Mouse (Mus musculus): Measurements from ENCODE around the gene Lad1.

Lad1 gene

DNA sequence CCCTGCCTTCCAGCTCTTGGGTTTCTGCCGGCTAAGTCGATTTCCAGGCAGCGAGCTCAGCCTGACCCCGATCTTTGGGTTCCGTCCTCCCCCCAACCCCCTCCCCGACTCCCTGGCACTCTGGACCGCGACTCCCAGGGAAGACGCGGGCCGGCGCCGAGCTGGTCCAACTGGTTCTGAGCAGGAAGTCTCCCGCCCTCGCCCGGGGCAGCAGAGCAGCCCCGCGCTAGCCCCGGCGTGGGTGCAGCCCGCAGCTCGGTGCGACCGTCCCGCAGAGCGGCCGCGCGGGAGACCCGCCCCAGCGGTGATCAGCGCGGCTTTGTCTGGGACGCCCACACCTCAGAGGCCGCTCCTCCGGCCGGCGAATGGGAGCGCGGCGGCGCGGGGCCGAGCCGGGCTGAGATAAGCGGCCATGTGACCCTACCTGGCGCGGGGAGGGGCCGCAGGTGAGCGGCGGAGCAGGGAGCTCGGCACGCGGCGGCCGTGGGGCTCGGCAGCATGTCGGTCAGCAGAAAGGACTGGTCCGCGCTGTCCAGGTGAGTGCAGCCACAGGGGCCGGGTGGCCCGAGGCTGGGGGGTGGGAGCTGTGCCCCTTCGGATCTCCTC lies at the start of gene Lad1:
Gene Lad1, plus strand, starts transcription at position 118 of the 606 bp plus-strand sequence.
- peak; percentile 82 to 85 for DNase-seq

DNA sequence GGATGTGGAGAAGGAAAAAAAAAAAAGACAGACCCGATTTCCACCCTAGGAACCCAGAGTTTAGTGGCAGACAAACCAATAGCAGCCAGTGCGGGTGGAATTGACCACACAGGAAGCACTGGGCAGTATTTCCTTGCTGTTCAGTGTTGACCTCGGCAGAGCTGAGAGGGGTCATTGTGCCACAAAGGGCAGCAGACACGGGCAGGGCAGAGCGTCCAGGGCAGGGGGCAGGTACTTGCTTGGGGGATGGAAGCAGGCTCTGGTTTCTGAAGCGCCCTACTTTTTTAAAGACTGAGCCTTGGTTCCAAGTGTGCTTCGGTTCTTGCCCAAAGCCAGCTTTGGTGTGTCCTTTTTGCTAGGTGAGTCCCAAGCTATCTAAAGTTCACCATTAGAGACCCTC lies 48.2 kb upstream of the Lad1 start:
- DNase-seq = no peak

DNA sequence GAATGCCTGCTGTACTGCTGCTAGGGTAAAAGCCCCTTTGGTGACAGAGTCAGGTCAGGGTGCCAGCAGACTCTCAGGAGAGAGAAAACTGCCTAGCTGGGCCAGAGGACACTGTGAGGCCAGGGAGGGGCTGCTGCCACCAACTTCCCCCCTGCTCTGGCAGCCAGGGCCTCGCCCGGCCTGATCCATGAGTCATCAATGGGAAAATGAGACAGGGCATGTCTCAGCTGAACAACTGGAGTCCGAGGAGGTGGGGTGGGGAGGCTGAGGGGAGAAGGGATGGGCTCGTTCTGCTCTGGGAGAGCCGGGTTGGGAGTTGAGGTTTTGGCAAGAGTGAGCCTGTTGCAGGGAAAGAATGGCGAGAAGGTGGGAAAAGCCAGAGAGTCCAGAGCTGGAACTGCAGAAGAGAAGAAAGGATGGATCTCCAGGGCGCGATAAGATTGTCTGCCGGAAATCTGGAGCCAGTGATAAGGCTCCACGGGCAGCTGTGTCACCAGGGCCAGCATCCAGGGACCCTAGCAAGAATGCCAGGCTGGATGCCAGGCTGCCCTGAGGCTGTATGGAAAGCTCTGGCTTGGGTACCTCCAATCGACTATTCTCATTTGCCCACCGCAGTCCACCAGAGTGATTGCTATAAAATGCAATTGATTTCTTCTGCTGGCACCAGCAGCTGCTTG lies 47.4 kb upstream of the Lad1 start:
- DNase-seq = no peak

DNA sequence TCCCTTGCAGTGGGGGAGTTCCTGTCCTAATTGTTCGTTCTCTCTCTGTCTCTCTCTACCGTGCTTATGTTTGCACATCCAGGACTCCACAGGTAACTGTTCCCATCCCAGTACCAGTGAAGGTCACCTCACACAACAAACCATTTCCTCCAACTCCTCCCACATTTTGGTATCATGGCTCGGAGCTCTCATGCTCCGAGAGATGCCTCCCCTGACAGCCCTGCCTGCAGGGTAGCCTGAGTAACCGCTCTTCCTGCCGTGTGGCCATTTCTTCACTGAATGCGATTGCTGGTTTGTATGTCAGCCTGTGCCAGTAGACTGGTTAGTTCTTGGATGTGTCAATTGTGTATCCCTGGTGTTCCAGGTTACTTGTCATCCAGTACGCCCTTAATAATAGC lies 46.8 kb upstream of the Lad1 start:
- no peak for DNase-seq

DNA sequence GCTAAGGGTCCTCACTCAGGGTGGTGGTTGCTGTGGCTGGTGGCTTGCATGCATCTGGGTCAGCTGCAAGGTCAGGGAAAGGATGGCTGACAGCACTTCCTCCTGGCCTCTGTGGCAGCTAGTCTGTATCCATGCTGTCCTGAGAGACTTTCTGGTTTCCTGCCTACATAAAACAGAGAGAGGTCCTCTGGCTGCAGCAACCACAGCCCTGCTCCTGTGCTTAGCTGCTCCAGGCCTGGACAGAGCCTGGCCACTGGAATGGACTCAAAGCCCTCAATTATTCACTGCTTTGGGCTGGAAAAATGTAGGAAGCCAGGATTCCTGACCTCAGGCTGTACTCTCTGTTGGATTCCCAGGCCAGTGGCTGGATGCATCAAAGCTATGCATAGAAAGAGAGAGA lies 41.8 kb upstream of the Lad1 start:
- DNase-seq = no peak

DNA sequence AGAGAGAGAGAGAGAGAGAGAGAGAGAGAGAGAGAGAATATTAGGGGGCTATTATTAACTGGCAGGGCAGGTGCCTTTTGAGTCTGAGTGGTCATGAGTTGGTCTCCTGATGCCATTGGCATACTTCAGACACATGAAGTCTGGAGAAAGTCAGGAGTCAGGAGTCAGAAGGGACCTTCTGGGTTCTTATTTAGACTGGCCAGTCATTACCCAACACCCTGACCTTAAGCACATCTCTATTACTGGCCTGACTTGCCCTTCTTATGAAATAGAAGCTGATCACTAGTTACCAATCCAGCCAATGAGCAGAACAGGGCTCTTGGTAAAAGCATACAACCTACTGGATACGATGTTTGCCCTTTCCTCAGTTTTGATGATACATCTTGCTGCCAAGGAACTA lies 41.4 kb upstream of the Lad1 start:
- no peak for DNase-seq

DNA sequence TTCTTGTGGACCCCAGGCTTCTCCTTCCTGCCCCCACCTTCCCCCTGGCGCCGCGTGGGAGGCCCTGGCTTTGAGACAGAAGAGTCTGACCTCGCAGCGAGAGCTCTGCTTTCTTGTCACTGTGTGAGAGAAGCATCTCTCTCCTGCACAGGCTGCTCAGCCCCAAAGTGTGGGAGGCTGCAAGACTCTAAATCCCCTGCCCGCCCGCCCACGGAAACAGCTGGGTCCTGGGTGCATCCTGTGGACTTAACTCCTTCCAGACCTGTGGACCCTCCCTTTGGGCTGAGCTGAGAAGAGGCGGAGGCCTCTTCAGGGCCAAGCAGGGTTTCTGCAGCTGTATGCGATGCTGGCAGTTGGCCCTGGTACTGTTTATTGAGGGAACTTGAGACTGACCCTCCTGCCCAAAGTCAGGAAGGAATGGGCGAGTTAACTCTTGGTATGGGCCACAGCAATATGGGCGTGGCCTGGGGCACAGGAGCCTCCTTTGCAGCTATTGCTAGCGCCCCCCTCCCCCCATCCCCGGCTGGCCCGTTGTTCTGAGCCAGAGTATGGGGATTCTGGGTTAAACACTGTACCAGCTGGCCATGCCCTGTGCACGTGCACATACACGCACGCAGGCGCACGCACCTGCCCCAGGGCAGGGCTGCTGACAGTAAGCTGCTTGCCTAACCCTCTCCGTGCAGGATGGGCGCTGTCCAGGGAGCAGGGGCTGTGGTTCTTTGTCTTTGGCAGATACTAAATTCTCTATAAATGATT lies 39.4 kb upstream of the Lad1 start, which contains the start of gene Tnni1:
Gene Tnni1, plus strand, starts transcription at position 655 of the 756 bp plus-strand sequence.
- no peak for DNase-seq

DNA sequence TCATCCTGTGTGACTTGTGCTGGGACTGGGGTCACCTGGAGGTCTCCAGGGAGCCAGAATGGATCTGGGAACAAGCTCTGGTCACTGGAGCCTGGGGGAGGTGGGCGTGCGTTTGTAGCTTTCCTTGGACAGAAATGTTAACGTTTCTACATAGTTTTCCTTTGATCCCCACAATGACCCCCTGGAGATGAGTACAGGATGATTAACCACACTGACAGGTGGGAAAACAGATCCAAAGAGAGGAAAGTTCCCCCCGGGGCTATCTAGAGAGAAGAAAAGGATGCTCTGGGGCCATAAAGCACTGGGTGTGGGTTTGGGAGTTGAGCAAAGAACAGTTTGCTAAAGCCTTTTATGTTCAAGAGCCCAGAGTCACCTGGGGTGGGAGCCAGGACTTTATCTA lies 37.7 kb upstream of the Lad1 start:
- no peak for DNase-seq

DNA sequence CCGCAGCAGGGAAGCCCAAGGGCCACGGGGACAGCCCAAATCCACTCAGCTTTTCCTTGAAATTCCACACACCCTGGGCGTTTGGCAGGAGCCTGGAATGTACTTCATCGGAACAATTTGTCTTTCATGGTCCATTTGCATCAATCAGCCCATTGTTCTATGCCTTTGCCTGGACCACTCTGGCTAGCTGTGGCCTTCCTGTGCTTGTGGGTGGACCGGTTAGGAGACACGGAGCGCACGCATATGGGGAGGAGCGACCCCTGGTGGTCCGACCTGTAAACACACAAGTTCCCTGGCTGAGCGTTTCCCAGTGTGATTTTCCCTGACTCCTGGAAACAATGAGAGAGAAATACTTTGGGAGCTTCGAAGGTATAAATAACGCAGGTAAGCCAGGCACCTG lies 37.2 kb upstream of the Lad1 start:
- peak; percentile 66 to 89 for DNase-seq

DNA sequence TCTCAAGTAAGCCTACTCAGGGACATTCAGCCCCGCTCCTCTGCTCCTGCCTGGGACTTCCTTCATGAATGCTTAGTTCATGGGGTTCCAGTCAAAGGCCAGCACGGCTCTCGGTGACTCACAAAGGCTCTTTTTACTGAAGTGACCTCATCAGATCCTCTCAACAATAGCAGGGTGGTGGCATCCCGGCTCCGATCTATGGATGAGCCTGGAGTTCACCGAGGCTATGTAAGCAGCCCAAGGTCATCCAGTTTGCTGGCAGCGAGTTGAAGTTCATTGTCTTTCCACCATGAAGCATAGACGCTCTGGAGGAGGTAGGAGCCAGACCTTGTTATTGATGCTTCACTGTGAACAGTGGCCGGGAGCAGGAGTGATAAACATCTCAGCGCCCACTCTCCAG lies 35.6 kb upstream of the Lad1 start:
- no peak for DNase-seq

DNA sequence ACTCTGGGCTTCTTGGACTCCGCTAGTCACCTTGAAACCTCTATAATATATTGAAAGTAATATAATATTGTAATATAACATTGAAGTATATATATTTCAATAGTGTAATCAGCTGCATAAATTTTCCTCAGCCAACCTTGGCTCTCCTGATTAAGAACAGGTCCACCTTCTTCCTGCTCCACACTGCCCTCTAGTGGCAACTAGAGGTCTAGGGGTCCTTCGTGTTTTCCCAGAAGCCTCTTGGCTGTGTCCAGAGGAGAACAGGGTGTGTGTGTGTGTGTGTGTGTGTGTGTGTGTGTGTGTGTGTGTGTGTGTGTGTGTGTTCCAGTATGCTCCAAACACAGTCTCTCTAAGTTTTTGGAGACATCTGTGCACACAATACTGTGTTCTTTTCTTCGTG lies 30.6 kb upstream of the Lad1 start:
- DNase-seq = peak; percentile 73 to 86

DNA sequence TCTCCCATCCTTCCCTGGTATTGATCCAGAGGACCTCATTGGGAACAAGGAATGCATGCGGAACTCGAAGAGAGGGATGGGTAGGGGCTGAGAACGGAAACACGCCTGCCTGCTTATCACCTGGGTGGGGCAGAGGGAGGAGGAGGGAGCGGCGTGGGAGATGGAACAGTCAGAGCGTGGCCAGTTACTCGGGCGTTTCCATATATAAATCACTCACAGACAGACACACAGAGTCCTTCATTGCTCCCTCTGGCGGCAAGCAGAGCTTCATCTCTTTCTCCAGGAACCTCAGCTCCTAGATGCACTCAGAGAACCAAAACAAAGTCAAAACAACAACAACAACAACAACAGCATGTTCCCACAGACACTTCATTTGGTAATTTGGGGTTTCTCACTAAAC lies 29.7 kb upstream of the Lad1 start:
- peak; percentile 45 to 58 for DNase-seq

DNA sequence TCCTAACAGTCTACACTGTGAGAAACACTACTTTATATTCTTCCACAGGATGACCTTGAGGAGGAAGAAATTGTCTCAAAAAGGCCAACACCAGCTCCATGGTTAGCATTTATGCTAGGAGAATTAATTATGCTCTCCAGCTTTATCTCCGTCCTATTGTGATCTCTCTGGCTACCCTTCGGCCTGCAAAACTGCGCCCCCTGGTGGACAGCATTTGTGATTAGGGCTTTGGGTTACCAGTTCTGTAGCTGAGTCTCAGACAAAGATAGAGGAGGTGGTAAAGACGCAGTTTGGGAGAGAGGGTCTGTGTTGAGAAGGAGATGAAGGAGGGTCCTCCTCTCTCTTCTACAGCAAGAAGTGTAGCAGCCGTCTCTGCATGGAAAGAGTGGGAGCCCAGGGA lies 28.6 kb upstream of the Lad1 start:
- DNase-seq = peak; percentile 45 to 91

DNA sequence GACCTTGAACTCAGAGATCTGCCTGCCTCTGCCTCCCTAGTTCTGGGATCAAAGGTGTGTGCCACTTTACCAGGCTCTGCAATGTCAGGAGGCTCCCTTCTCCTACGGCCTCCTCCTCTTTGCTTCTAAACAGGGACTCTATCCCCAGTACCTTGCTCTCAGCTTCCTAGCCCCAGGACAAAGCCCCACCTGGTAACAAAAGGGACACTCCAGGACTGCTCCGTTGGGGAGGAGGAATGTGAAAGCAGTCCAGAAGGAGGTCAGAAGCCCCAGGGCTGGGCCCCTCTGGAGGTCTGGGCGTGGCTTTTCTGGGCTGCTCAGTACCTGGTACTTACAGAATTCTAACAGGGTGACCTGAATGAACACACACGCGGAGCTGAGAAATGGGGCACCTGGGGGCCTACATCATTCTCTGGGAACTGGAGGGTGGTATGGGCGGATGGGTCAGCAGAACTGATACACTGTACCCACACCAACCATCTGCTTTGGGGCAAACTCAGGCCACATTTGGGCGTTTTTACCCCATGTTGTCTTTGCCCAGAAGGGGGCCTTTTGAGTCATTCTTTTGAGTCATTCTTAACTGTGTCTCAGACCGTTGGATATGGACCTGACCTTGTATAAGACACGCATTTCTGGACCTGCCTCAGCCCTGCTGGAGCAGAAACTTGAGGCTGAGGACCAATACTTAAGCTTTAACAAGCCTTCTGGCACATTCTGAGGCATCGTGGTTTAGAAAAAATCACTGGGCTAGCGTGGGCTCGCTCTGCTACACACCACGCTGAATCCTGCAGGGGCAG lies 26.1 kb upstream of the Lad1 start:
- DNase-seq = no peak

DNA sequence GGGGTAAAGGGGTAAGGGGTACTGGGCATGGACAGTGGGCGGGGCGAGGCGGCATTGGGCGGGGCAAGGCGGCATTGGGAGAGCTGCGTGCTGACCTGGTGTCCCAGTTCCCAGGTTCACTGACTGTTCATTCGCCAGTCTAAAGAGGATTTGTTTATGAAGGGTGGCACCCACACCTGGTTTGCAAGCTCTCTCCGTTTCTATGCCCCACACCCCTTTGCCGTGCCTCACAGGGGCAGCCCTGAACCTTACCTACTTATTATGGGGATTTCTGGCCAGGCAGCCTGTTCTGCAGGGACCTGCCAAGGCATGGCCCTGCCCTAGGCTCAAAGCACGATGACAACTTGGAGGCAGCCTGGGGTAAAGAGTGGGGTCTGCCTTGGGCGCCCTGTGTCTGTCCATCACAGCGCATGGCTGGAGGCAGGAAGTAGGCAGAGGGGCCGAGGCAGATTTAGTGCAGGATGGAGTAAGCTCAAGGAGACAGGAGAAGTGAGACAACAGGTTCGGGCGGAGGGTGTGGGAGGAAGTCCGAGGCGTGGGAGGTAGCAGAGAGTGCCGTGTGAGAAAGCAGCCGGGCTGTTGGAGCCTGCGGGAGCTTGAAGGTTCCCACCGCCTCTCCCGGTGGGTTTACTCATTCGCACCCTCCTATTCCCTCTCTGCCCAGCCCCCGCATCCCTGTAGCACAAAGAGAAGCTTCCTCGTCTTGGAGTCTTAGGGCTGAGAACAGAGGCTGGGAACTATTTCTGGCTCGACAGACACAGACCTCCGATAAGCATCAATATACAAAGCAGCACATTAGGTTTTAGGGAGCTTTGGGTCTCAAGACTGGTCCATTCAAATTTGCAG lies 24.8 kb upstream of the Lad1 start:
- peak in 1 of 2 experiments; percentile 52 for DNase-seq

DNA sequence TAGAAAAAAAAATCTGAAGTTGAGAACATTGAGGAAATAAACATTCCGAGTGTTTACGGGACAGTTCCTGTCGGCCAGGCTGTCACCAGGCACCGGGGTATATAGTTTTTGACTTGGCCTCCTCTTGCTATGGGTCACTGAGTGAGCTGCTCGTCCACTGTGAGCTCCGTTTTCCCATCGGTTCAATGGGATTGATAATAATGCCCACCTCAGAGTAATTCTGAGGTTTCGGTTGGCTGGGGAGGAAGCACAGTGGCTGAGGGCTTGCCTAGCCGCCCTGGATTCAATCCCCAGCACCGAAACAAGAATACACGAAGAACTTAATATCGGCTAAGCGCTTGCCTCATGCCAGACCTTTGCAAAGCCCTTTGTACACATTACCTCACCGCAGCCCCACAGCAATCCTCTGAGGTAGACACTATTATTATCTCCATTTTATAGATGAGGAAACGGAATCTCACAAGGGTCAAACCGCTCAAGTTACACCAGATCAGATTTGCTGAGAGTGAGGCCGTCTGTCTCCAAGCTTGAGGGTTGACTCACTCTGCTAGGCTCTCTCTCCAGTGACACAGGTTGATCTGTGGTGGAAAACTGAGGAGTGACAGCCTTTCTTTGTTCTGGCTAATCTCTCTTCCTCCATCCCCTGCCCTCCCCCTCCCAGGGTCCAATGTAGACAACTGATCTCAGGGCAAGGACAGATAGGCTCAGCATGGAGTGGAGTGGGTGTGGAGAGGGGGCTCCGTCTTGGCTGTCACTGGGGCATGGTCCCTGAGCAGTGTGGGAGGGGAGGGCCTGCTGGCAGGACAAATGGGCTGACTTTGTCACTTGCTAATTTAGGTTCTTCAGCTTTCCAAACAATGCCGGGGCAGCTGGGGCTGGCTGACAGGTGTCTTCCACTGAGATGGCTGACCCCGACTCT lies 23.9 kb upstream of the Lad1 start:
- DNase-seq = no peak

DNA sequence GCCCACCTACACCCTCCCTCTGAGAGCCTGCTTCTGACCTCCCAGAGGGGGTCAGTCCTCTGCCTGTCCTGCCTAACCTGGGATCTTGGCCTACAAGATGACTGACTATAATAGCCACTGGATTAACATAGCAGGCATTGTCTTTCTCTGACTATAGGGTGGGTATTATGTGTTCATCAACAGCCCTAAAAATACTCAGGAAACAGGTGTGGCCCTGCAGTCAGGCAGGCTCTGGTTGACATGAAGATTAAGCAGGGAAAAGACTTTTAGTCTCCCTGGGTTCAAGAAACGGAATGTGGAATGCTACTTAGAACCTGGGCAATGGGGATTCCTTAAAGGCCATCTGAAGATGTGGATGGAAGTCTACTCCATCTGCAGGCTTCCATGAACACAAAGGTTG lies 19.9 kb upstream of the Lad1 start:
- no peak for DNase-seq

DNA sequence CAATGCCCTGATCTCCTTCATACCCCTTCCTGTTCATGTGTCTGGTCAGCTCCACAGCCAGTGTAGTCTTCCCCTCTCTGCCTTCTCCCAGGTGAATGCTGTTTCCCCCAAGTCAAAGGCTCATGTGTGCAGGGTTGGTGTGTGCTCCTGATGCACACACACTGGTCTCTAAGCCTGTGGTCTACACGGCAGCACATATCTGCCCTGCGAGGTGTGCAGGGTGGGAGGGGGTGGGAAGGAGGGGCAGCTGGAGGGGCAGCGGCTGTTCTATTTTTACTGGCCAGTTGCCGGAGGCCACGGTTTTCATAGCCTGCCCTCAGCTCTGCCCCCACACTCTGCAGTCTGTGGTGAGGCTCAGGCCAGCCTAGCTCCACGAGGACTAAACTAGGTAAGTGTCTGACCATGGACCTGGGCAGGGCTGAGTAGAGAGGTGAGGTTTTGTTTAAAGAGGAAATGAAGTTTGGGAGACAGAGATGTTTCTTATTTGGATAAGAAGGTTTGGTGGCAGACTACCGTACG lies 19.2 kb upstream of the Lad1 start:
- DNase-seq = no peak

DNA sequence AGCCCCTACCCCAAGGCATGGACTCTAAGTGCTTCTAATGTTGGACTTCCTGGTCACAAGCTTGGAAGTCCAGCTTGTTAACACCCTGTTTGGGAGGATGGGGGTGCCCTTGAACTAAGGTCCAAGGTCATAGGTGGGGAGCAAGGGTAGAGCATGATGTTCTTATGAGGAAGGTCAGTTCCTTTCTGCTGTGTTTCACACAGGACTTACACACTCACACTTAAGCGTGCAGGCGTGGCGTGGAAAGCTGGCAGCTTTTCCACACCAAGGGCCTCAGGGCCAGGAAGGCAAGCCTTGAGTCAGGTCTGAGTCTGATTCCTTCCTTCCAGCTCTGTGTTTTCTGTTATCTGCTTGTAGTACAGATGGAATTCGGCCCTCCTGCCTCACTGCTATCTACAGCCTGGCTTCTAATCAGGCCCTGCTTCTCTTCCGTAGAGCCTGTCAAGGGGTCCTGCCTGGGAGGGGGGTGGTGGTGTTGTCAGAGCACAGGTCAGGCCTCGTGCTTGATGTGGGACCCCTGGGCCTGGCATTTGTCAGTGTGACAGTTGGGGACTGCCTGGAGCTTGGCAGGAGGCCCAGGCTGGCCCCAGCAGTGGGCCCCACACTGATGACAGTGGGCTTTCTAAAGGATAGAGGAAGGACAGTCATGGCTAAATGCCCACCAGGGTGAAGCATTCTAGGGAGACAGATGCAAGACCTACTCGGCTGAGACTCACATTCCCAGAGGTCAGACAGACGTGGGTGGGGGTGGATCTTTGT lies 18.0 kb upstream of the Lad1 start:
- DNase-seq = no peak

DNA sequence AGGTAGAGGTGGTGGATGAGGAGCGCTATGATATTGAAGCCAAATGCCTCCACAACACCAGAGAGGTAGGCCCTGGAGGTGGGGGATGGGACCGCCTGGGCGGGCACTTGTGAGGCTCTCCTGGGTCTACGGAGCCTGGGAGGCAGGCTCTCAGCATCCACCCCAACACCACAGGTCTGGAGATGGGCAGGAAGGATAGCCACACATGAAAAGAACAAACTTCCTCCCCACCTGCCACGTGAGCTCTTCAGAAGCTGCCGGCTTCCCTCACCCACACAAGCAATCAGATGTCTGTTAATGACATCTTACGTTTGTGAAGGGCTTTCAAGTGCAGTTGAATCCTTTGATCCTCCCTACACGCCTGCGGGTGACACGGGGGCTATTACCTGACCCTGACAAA lies 10.9 kb upstream of the Lad1 start:
- DNase-seq = no peak
